Mouse (Mus musculus) testis, adult 2 months (tissue): ENCODE measurements around the gene Heatr5a.

ENCODE experiments used
- CTCF ChIP-seq: fragments of 200-500 bp; IDR thresholded peaks from 2 replicates; pipeline ENCODE4 v1.5.1; 2012; ENCODE audit warnings: low read depth, mild to moderate bottlenecking, inconsistent platforms, low read length, moderate library complexity; ENCODE audit not compliant: control insufficient read depth, insufficient read depth, insufficient replicate concordance
- POLR2A ChIP-seq: fragments of 200-500 bp; IDR thresholded peaks from 2 replicates; pipeline ENCODE4 v1.6.1; 2012; ENCODE audit warnings: low read depth, mild to moderate bottlenecking, inconsistent platforms, low read length, moderate library complexity; ENCODE audit not compliant: control insufficient read depth

- no peak for TF ChIP-seq POLR2A
- no peak; the same call in 1 of the 2 replicates for TF ChIP-seq CTCF
These were observed 23.6 kb downstream of the Heatr5a start for GRCm38 (mm10) chr12:51947498-51947945.
